Mouse (Mus musculus) embryonic facial prominence, embryonic 11.5 days (tissue): Measurements from ENCODE around the gene Vgf. TPM values are rescaled to one million over a fixed set of nuclear protein-coding genes. Genes with fewer than 3 reads are reported as not detected.
A peak's percentile ranks its signal among the peaks of the same experiment; 100 is the strongest.

Experiments
- ATAC-seq: fragments of 200-750 bp; cut with Nextera tagmentation; replicated peaks from 2 replicates; pipeline ENCODE4 v1.8.0; 2017; ENCODE audit warnings: low read depth; ENCODE audit not compliant: insufficient number of reproducible peaks, low FRiP score, low TSS enrichment
- DNase-seq: peaks from one replicate; pipeline ENCODE4 v3.0.0-alpha.2; 2015; ENCODE audit warnings: low spot score
- H3K27ac ChIP-seq: fragments of 300-500 bp; sonication (generic); replicated peaks from 2 replicates; pipeline ENCODE4 v1.5.1; 2014; ENCODE audit warnings: mild to moderate bottlenecking, low read depth, low read length, control low read depth
- H3K27me3 ChIP-seq: fragments of 300-500 bp; sonication (generic); 2 replicates; pipeline ENCODE4 v1.6.1; 2014; ENCODE audit warnings: mild to moderate bottlenecking, low read length, moderate library complexity, mixed read lengths; ENCODE audit not compliant: control insufficient read depth, insufficient read depth
- H3K36me3 ChIP-seq: fragments of 300-500 bp; sonication (generic); replicated peaks from 2 replicates; pipeline ENCODE4 v1.6.1; 2014; ENCODE audit warnings: low read depth, mild to moderate bottlenecking, low read length, moderate library complexity, mixed read lengths; ENCODE audit not compliant: control insufficient read depth, insufficient read depth
- H3K4me1 ChIP-seq: fragments of 300-500 bp; sonication (generic); 2 replicates; pipeline ENCODE4 v1.6.1; 2014; ENCODE audit warnings: low read length, mixed read lengths; ENCODE audit not compliant: control insufficient read depth, insufficient read depth
- H3K4me2 ChIP-seq: fragments of 300-500 bp; sonication (generic); 2 replicates; pipeline ENCODE4 v1.6.1; 2014; ENCODE audit warnings: low read depth, mild to moderate bottlenecking, control low read depth, low read length, moderate library complexity
- H3K4me3 ChIP-seq: fragments of 300-500 bp; sonication (generic); 2 replicates; pipeline ENCODE4 v1.5.1; 2014; ENCODE audit warnings: low read depth, low read length, control low read depth
- H3K9ac ChIP-seq: fragments of 300-500 bp; sonication (generic); replicated peaks from 2 replicates; pipeline ENCODE4 v1.6.1; 2014; ENCODE audit warnings: mild to moderate bottlenecking, control low read depth, low read length
- H3K9me3 ChIP-seq: fragments of 300-500 bp; sonication (generic); replicated peaks from 2 replicates; pipeline ENCODE4 v1.6.1; 2016; ENCODE audit warnings: mild to moderate bottlenecking, low read length, inconsistent platforms, mixed read lengths; ENCODE audit not compliant: control insufficient read depth
- WGBS: fragments of 180-500 bp; shearing (Covaris S2); extraction: QIAGEN DNeasy Blood & Tissue Kit; methylation state at CpG from one replicate; pipeline ENCODE4 v1.1.7; 2014; 5-methylcytosine and 5-hydroxymethylcytosine counted together
- polyA plus RNA-seq: library from polyadenylated mRNA; unstranded; fragments of >200 nt; fragmentation: Nextera tagmentation; extraction: Ambion mirVana; gene quantifications from 2 replicates; pipeline ENCODE4 v1.2.1, GENCODE M21; 2014

Gene Vgf
- polyA plus RNA-seq, 1 experiment from 2014 or later: 0.72 TPM

DNA sequence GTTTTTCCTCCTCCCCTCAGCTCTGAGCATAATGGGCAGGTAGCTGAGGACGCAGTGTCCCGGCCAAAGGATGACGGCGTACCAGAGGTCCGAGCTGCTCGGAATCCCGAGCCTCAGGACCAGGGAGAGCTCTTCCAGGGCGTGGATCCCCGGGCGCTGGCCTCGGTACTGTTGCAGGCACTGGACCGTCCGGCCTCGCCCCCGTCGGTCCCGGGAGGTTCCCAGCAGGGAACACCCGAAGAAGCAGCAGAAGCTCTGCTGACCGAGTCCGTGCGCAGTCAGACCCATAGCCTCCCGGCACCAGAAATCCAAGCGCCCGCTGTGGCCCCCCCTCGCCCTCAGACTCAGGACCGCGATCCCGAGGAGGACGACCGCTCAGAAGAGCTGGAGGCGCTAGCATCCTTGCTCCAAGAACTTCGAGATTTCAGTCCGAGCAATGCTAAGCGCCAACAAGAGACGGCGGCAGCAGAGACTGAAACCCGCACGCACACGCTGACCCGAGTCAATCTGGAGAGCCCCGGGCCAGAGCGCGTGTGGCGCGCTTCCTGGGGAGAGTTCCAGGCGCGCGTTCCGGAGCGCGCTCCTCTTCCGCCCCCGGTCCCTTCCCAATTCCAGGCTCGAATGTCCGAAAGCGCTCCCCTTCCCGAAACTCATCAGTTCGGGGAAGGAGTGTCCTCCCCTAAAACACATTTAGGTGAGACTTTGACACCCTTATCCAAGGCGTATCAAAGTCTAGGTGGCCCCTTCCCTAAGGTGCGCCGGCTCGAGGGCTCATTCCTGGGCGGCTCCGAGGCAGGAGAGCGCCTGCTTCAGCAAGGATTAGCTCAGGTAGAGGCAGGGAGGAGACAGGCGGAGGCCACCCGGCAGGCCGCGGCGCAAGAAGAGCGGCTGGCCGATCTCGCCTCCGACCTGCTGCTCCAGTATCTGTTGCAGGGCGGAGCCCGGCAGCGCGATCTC lies 5.2 kb downstream of the Vgf start:
- Histone ChIP-seq H3K9ac (no peak overlapping the region), H3K4me2 (peak overlapping the region; percentile 97)

GRCm38 (mm10) chr5:137032033-137032421 lies 5.8 kb downstream of the Vgf start:
- Histone ChIP-seq H3K27me3 (peaks cover 43% of the 10 kb centered on the region), H3K9ac (no peak overlapping the region), H3K4me2 (peak overlapping the region; percentile 97), H3K36me3 (no peaks in the 10 kb centered on the region; the same call in 1 of the 2 replicates), H3K4me3 (peak overlapping the region; percentile 36), H3K4me1 (peaks cover 11% of the 10 kb centered on the region; the same call in 1 of the 2 replicates), H3K27ac (no peak overlapping the region), H3K9me3 (no peaks in the 10 kb centered on the region)
- peak; percentile 15 for DNase-seq
- no peak for ATAC-seq
- WGBS: under 1% methylated on average over 32 of the region's 33 CpGs

More for the DNA sequence above, 5.2 kb downstream of the Vgf start:
- H3K4me1 ChIP-seq: peaks cover 11% of the 10 kb centered on the region; the same call in 1 of the 2 replicates
- no peak for ATAC-seq
- H3K27me3 ChIP-seq: peaks cover 47% of the 10 kb centered on the region
- H3K9me3 ChIP-seq: no peaks in the 10 kb centered on the region
- peak overlapping the region; percentile 36 for H3K4me3 ChIP-seq
- DNase-seq: peak; percentile 56
- H3K36me3 ChIP-seq: no peaks in the 10 kb centered on the region; the same call in 1 of the 2 replicates
- no peak overlapping the region for H3K27ac ChIP-seq
- under 1% methylated on average over 77 of the region's 78 CpGs for WGBS

DNA sequence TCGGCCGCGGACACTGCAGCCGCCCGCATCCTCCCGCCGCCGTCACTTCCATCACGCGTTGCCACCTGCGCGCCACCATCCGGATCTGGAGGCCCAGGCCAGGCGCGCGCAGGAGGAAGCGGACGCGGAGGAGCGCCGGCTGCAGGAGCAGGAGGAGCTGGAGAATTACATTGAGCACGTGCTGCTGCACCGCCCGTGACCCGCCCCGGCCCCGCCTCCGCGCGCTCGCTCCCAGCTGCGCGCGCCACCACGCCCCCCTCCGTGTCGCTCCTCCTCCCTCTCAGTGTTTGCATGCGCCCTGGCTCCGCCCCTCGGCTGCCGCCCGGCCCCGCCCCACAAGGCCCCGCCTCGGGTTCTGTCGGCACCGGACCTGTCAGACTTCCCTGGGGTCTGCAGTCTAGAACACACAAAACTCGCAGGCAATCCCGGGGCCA lies 6.5 kb downstream of the Vgf start:
- Histone ChIP-seq H3K4me1 (peaks cover 11% of the 10 kb centered on the region; the same call in 1 of the 2 replicates), H3K4me2 (peak overlapping the region; percentile 97), H3K36me3 (no peaks in the 10 kb centered on the region; the same call in 1 of the 2 replicates), H3K27me3 (peaks cover 41% of the 10 kb centered on the region), H3K4me3 (peak overlapping the region; percentile 36), H3K9ac (no peak overlapping the region; the same call in 1 of the 2 replicates), H3K9me3 (no peaks in the 10 kb centered on the region), H3K27ac (no peak overlapping the region)
- WGBS: 0% methylated on average over 46 of the region's 49 CpGs
- peak; percentile 90 for DNase-seq
- ATAC-seq: peak; percentile 40; the same call in 1 of the 2 replicates

GRCm38 (mm10) chr5:137036211-137036610 lies 10.0 kb downstream of the Vgf start:
- Histone ChIP-seq H3K4me3 (no peak overlapping the region), H3K4me1 (peaks cover 9% of the 10 kb centered on the region; the same call in 1 of the 2 replicates), H3K9ac (no peak overlapping the region), H3K36me3 (no peaks in the 10 kb centered on the region; the same call in none of the 2 replicates), H3K27me3 (peaks cover 12% of the 10 kb centered on the region), H3K4me2 (no peak overlapping the region), H3K27ac (no peak overlapping the region), H3K9me3 (no peaks in the 10 kb centered on the region)
- 91% methylated on average over 13 of the region's 13 CpGs for WGBS
- DNase-seq: no peak
- no peak for ATAC-seq

DNA sequence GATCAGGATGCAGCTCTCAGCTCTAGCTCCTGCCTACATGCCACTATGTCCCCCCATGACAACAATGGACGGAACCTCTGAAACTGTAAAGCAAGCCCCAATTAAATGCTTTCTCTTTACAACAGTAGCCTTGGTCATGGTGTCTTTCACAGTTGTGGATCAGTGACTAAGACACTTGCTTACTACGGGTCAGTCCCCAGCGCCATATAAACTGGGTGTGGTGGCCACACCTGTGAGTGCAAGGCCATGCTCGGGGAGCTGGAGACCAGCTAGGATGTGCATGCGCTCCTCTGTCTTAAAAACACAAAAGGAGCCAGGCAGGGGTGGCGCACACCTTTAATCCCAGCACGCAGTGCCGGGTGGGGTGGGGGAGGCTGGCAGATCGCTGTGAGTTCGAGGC lies 13.3 kb downstream of the Vgf start:
- H3K27ac ChIP-seq: no peak overlapping the region
- H3K36me3 ChIP-seq: no peaks in the 10 kb centered on the region; the same call in none of the 2 replicates

DNA sequence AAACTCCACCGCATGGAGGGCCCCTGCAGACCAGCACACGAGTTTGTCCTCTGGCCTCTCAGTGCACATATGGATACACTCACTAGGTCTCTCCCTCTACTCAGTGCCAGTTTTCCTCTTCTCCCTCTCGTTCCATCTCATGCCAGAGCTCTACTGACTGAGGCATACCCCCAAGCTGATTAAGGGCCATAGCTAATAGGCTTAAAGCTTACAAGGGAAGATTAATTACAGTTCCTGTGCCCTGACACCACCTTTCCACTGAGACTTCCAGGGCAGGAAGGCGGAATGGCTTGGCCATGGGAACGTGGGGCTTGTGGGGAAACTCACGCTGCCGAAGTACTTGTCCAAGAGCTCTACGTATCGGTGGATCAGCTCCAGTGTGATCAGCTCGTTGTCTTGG lies 15.2 kb downstream of the Vgf start:
- Histone ChIP-seq H3K27ac (no peak overlapping the region), H3K36me3 (no peaks in the 10 kb centered on the region; the same call in none of the 2 replicates), H3K4me2 (no peak overlapping the region), H3K4me1 (no peaks in the 10 kb centered on the region), H3K9ac (no peak overlapping the region), H3K4me3 (no peak overlapping the region), H3K27me3 (no peaks in the 10 kb centered on the region), H3K9me3 (no peaks in the 10 kb centered on the region)
- WGBS: 85% methylated on average over 10 of the region's 10 CpGs
- ATAC-seq: no peak
- DNase-seq: no peak

More for the DNA sequence above, 13.3 kb downstream of the Vgf start:
- Histone ChIP-seq H3K4me2 (no peak overlapping the region), H3K27me3 (no peaks in the 10 kb centered on the region), H3K9me3 (no peaks in the 10 kb centered on the region), H3K4me1 (no peaks in the 10 kb centered on the region), H3K9ac (no peak overlapping the region), H3K4me3 (no peak overlapping the region)
- ATAC-seq (no peak), DNase-seq (no peak)
- 93% methylated on average over 10 of the region's 10 CpGs for WGBS

DNA sequence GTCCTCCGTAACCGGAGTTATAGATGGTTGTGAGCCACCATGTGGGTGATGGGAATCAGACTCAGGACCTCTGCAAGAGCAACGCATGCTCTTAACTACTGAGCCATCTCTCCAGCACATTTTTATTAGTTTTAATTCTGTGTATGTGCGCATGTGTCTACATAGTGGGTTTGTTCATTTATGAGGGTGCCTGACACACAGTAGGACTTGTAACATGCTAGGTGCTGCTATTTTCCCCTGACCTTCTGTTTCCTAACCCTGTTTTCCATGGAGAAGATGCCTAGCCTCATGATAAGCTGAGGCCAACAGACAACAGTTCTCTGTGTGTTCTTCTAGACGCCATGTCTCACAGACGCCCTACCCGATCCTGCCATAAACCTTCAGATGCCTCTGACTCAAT lies 17.8 kb downstream of the Vgf start:
- Histone ChIP-seq H3K9me3 (no peaks in the 10 kb centered on the region), H3K36me3 (no peaks in the 10 kb centered on the region), H3K4me1 (no peaks in the 10 kb centered on the region), H3K9ac (no peak overlapping the region), H3K4me3 (no peak overlapping the region), H3K27me3 (no peaks in the 10 kb centered on the region), H3K4me2 (no peak overlapping the region), H3K27ac (no peak overlapping the region)
- WGBS: 90% methylated on average over 7 of the region's 7 CpGs
- DNase-seq (no peak), ATAC-seq (no peak)
